In the genomic region with DNA sequence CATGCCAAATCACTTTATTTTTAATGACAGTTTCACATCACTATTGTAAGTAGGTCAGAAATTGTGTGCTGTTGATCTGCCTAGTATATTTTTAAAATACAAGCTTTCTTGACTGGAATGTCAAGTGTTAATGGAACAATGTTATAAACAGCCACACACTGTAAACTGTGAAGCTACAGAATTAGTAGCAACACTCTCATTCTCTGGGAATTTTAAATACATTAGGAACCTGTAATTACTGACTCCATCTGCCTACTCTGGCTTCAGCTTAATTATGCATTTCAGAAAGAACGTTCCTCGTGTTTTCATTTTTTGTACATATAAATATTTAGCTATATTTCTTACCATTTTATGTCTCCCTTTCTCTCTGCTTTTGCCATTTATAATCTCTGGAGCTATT, we compare ENCODE assay signal across 24 mouse cellular contexts.
DNase-seq lines count a peak whose midpoint lies in the region; ATAC-seq lines count a peak whose summit lies in the region.
"Had no signal": no experiment of that assay in that cellular context is flagged by ENCODE, and none has a peak within 500 bp of the region (broad histone marks: within the 10 kb centered on the region; RNA-seq: fewer than 3 reads in every experiment).

No protein-coding gene starts in this region.

- no peaks in the 10 kb centered on the region for H3K9me3 ChIP-seq in forebrain, embryonic 13.5 days (replicated peaks)
- H3K9me3 ChIP-seq in forebrain, embryonic 10.5 days = 0 out of 2 replicates have a peak, but pooled peaks cover 4% of the 10 kb centered on the region
- no peaks in the 10 kb centered on the region for H3K9me3 ChIP-seq in forebrain, embryonic 15.5 days
- no peaks in the 10 kb centered on the region for H3K9me3 ChIP-seq in forebrain, embryonic 11.5 days (ENCODE audit: control insufficient read depth, low read length)
- no peaks in the 10 kb centered on the region for H3K9me3 ChIP-seq in forebrain, embryonic 16.5 days (ENCODE audit: control insufficient read depth, low read length)
- H3K9me3 ChIP-seq: embryonic facial prominence, embryonic 10.5 days; embryonic facial prominence, embryonic 12.5 days had no signal

- H3K27me3 ChIP-seq in forebrain, embryonic 13.5 days = no peaks in the 10 kb centered on the region
- no peaks in the 10 kb centered on the region for H3K27me3 ChIP-seq in forebrain, embryonic 10.5 days (ENCODE audit: poor library complexity, severe bottlenecking)
- no peaks in the 10 kb centered on the region for H3K27me3 ChIP-seq in forebrain, embryonic 15.5 days
- H3K27me3 ChIP-seq in forebrain, embryonic 11.5 days (ENCODE audit: control insufficient read depth, insufficient read depth, low read length) = no peaks in the 10 kb centered on the region
- no peaks in the 10 kb centered on the region for H3K27me3 ChIP-seq in forebrain, embryonic 16.5 days (replicated peaks; ENCODE audit: control insufficient read depth, insufficient read depth, low read length)
- H3K27me3 ChIP-seq: CH12.LX; embryonic facial prominence, embryonic 12.5 days had no signal

- no peak for DNase-seq in forebrain, embryonic 10.5 days (ENCODE audit: extremely low spot score, low spot score)
- DNase-seq in forebrain, embryonic 11.5 days (ENCODE audit: low spot score) = no peak
- DNase-seq in telencephalon, adult 2 months (ENCODE audit: low read depth, low spot score) = peak; percentile 27
- DNase-seq in frontal cortex, postnatal 14 days (ENCODE audit: low spot score in 2 of 2) = no peak
- DNase-seq in kidney, postnatal 14 days = no peak
- DNase-seq: adrenal gland, postnatal 10 days; adrenal gland, postnatal 25 days; B cell, adult 2 months; cerebellum, adult 11 months; cerebellum, adult 18-20 months; cerebellum, adult 8-10 months; cerebellum, postnatal 10 days; cerebellum, postnatal 25 days; gastrocnemius, adult 2 months had no signal

- H3K4me2 ChIP-seq in forebrain, embryonic 13.5 days = no peak overlapping the region
- H3K4me2 ChIP-seq in forebrain, embryonic 15.5 days (replicated peaks) = no peak overlapping the region
- H3K4me2 ChIP-seq in forebrain, embryonic 11.5 days (ENCODE audit: low read depth, low read length, severe bottlenecking) = no peak overlapping the region
- no peak overlapping the region for H3K4me2 ChIP-seq in forebrain, embryonic 16.5 days (ENCODE audit: low read length)
- H3K4me2 ChIP-seq: embryonic facial prominence, embryonic 12.5 days had no signal

- no peak overlapping the region for H3K27ac ChIP-seq in forebrain, embryonic 13.5 days
- H3K27ac ChIP-seq in forebrain, embryonic 10.5 days = no peak overlapping the region
- no peak overlapping the region; the same call in 1 of the 2 replicates for H3K27ac ChIP-seq in forebrain, embryonic 15.5 days (replicated peaks)
- H3K27ac ChIP-seq in forebrain, embryonic 11.5 days (ENCODE audit: low read depth, low read length) = no peak overlapping the region
- H3K27ac ChIP-seq in forebrain, embryonic 16.5 days (ENCODE audit: low read length) = no peak overlapping the region
- H3K27ac ChIP-seq: embryonic facial prominence, embryonic 10.5 days; embryonic facial prominence, embryonic 12.5 days; gastrocnemius, adult 2 months had no signal

- H3K9ac ChIP-seq in forebrain, embryonic 13.5 days = no peak overlapping the region
- no peak overlapping the region for H3K9ac ChIP-seq in forebrain, embryonic 15.5 days (replicated peaks)
- no peak overlapping the region for H3K9ac ChIP-seq in forebrain, embryonic 11.5 days (ENCODE audit: low read length)
- no peak overlapping the region for H3K9ac ChIP-seq in forebrain, embryonic 16.5 days (replicated peaks; ENCODE audit: low read depth, low read length)
- H3K9ac ChIP-seq: embryonic facial prominence, embryonic 12.5 days had no signal

- H3K4me3 ChIP-seq in forebrain, embryonic 13.5 days = no peak overlapping the region
- H3K4me3 ChIP-seq in forebrain, embryonic 10.5 days = no peak overlapping the region
- no peak overlapping the region for H3K4me3 ChIP-seq in forebrain, embryonic 15.5 days
- H3K4me3 ChIP-seq in forebrain, embryonic 11.5 days (ENCODE audit: low read depth, low read length) = no peak overlapping the region
- no peak overlapping the region for H3K4me3 ChIP-seq in forebrain, embryonic 16.5 days (replicated peaks; ENCODE audit: low read length)
- H3K4me3 ChIP-seq: embryonic facial prominence, embryonic 10.5 days; embryonic facial prominence, embryonic 12.5 days; gastrocnemius, adult 2 months had no signal

- H3K36me3 ChIP-seq in forebrain, embryonic 13.5 days (ENCODE audit: poor library complexity, severe bottlenecking) = no peaks in the 10 kb centered on the region
- no peaks in the 10 kb centered on the region for H3K36me3 ChIP-seq in forebrain, embryonic 10.5 days (replicated peaks)
- no peaks in the 10 kb centered on the region for H3K36me3 ChIP-seq in forebrain, embryonic 15.5 days
- no peaks in the 10 kb centered on the region for H3K36me3 ChIP-seq in forebrain, embryonic 11.5 days (ENCODE audit: control insufficient read depth, insufficient read depth, low read length)
- H3K36me3 ChIP-seq in forebrain, embryonic 16.5 days (ENCODE audit: control insufficient read depth, insufficient read depth) = no peaks in the 10 kb centered on the region
- H3K36me3 ChIP-seq: embryonic facial prominence, embryonic 10.5 days; embryonic facial prominence, embryonic 12.5 days; G1E had no signal

- WGBS in forebrain, embryonic 13.5 days = 71% methylated on average over 2 of the region's 2 CpGs
- WGBS in forebrain, embryonic 10.5 days = 93% methylated on average over 2 of the region's 2 CpGs
- WGBS in forebrain, embryonic 15.5 days = 46% methylated on average over 2 of the region's 2 CpGs
- WGBS in forebrain, embryonic 11.5 days = 90% methylated on average over 2 of the region's 2 CpGs
- WGBS in forebrain, embryonic 16.5 days = 35% methylated on average over 2 of the region's 2 CpGs

- no peaks in the 10 kb centered on the region for H3K4me1 ChIP-seq in forebrain, embryonic 13.5 days
- H3K4me1 ChIP-seq in forebrain, embryonic 10.5 days = no peaks in the 10 kb centered on the region
- H3K4me1 ChIP-seq in forebrain, embryonic 15.5 days = peaks cover 10% of the 10 kb centered on the region; the same call in 1 of the 2 replicates
- no peaks in the 10 kb centered on the region for H3K4me1 ChIP-seq in forebrain, embryonic 11.5 days (replicated peaks; ENCODE audit: control insufficient read depth, insufficient read depth, low read length)
- peaks cover 8% of the 10 kb centered on the region for H3K4me1 ChIP-seq in forebrain, embryonic 16.5 days (replicated peaks; ENCODE audit: control insufficient read depth, insufficient read depth, low read length)
- H3K4me1 ChIP-seq: embryonic facial prominence, embryonic 10.5 days; embryonic facial prominence, embryonic 12.5 days had no signal

- peak; percentile 72; the same call in 1 of the 2 replicates for ATAC-seq in forebrain, embryonic 13.5 days
- peak; percentile 85 for ATAC-seq in forebrain, embryonic 15.5 days (replicated peaks)
- no peak for ATAC-seq in forebrain, embryonic 11.5 days (replicated peaks; ENCODE audit: low FRiP score)
- peak; percentile 94 for ATAC-seq in forebrain, embryonic 16.5 days
- ATAC-seq: activated CD4-positive, CD25-positive, alpha-beta regulatory T cell, adult 4 months; CD4-positive, CD25-positive, alpha-beta regulatory T cell, adult 4 months; Patski had no signal
